Mouse (Mus musculus): Measurements from ENCODE around the gene Gm20924. TPM values are rescaled to one million over a fixed set of nuclear protein-coding genes. Genes with fewer than 3 reads are reported as not detected.
"Not testable (repeated sequence)": the region's sequence is repeated elsewhere in the genome, so short reads cannot be mapped to it uniquely, and the experiment has no call there.

The Gm20924 gene
- not detected in 2 replicates for polyA plus RNA-seq (2015; fragmentation: Nextera tagmentation; extraction: Ambion mirVana)

DNA sequence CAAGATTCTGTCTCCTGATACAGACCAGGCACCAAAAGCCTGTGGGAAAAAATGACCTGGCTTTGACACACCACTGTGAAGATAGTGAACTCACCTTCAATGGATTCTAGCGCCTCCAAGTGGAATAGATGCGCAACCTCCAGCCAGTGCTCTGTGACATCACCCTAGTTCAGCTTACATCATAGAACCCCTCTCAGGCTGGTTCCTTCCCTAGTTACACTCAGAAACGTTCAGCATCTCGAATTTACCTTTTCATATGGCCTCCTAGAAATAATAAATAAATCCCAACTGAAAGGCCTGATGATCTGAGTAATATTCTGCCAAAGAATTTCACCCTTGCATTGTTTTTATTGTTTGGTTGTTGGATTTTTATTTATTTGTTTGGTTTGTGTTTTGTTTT lies at the start of gene Gm20924:
Gm20924 (minus strand) TSS at position 101 of the 400 bp plus-strand sequence.
- DNase-seq (ENCODE audit: low spot score): not testable (repeated sequence)

Other genes starting within 250 kb of the Gm20924 start
- gene Gm20736, start 170.2 kb upstream of the Gm20924 start, polyA plus RNA-seq (2015; fragmentation: Nextera tagmentation; extraction: Ambion mirVana): not detected in 2 replicates